Mouse (Mus musculus): ENCODE data around the gene Trak1.

DNA sequence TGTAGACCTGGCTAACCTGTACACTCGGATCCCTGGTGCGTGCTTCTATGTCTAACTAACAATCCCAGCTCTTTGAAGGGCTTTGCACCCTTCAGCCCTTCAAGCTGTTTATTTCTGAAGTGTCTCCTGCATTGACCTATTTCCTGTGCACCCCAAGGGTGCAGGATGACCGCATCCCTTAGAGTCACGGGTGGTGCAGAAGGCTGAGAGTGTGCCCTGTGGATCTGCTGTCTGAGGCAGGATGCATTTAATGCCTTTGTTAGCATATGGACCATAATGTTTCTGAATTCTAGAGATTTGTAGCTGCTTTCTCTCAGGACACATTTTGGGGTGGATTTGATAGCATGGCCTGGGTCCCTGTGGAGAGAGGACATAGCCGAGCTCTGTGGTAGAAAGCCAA, 129.6 kb downstream of the Trak1 start:
- TF ChIP-seq CTCF (conservative IDR thresholded peaks at IDR 0.05; ENCODE audit: low read length): no peak
- no peak for TF ChIP-seq POU5F1 (IDR thresholded peaks at IDR 0.05; ENCODE audit: borderline replicate concordance, low read length)
- TF ChIP-seq NANOG (IDR thresholded peaks at IDR 0.05; ENCODE audit: borderline replicate concordance, low read length): no peak

Measured in E14TG2a.4 (cell line).